Mouse (Mus musculus) urinary bladder, adult 18-20 months (tissue): ENCODE measurements around the gene Nsun7.
"Not testable (repeated sequence)": the region's sequence is repeated elsewhere in the genome, so short reads cannot be mapped to it uniquely, and the experiment has no call there.

Source experiments
- DNase-seq, 2 experiments: peaks; one replicate each; pipeline ENCODE4 v3.0.0; 2022; ENCODE audit warnings: low spot score in 2 of 2, mixed read lengths in 2 of 2

Gene Nsun7

DNA sequence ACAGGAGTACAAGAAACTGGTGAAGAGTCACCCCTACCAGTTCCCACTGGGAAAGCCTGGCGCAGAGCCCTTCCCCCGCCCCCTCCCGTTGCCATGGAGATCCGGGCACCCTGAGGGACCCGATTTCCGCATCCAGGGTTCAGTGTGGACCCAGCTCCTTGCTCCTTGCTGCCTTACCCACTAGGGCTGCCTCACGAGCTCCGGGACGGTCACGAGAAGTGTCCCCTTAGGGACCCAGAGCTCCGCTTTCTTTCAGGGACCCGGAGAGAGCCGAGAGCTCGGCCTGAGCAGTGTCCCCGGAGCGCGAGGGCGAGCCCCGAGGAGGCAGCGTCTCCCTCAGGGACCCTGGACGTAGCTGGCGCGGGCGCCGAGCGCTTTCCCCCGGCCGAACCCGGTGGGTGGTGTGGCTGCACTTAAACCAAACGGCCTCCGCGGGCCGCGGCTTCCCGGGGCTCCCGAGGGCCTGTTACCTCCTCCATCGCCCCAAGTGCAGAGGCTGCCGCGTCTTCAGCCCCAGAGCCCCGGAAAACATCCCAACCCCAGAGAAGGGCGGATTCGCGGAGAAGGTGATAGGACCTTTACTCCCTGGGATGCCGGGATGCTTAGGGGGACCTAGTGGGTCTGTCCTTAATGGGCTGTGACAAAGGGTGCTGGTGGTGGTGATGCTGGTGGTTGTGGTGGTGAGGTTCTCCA lies at the start of gene Nsun7:
Gene Nsun7, plus strand, starts transcription at position 142 of the 693 bp plus-strand sequence.
- peak; percentile 21 to 66 for DNase-seq

DNA sequence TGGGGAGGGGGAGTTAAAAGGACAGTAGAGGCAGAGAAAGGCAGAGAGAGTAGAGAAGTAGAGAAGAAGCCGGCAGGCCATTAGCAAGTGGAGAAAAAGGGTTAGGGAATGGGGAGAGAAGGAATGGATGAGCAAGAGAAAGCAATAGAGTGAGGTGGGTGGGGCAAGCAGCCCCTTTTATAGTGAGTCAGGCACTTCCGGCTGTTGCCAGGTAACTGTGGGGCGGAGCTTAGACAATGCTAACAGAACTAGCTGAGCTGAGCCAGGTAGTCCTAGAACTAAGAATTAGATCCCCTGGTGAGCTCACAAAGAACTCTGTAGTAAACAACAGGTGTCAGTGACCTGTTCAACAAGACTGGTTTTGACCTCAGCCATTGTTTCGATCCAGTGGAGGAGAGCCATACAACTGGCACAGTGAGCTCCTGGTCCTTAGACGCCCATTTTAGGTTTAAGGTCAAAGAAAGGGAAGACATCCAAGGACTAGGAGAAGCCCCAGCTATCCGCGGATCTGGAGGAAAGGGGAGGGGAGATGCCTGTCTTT lies 45.2 kb upstream of the Nsun7 start:
- no peak for DNase-seq

DNA sequence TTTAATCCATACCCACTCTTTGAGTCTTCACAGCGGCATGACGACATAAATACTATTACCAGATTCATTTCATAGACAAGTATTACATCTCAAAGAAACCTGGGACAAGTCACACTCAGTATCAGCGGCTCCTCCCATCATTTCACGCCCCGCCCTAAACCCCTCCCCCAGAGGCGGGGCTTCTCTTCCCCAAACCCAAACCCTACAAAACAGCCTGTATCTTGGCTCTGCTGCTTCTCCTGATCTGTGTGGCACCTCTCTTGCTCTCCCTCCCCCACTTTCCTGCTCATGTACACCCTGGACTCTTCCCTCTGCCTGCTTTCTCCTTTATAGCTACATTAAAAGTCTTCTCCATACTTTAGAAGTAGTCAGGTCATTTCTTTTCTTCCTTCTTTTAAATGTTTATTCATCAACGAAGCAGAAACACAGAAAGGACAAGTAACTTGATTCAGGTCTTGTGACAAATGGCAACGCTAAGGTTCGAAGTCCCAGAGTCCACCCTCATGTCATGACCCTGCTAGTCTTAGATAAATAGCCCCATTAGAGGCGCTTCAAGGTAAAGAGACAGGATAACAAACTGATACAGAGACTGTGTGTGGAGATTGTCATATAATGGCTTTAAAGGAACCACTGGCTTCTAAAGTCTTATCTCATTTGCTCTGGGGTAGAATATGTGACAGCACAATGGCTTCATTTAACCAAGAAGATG lies 44.0 kb upstream of the Nsun7 start:
- no peak for DNase-seq

DNA sequence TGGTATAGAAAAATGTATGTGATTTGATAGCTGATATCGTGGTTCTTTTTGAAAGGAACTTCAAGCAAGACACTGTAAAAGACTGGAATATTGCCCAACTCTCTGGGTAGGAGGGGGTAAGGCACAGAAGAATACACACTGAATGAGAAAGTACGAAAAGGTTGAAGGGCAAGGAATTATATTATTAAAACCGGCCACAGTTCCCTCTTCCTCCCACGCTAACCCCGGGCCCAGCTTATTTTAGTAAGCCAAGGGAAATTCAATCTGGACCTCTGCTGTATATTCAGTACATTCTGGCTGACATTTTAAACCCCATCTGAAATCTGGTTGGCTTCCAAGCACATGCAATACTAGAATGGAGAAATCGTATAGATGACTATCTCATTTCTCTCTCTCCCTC lies 40.0 kb upstream of the Nsun7 start:
- DNase-seq, result no peak

DNA sequence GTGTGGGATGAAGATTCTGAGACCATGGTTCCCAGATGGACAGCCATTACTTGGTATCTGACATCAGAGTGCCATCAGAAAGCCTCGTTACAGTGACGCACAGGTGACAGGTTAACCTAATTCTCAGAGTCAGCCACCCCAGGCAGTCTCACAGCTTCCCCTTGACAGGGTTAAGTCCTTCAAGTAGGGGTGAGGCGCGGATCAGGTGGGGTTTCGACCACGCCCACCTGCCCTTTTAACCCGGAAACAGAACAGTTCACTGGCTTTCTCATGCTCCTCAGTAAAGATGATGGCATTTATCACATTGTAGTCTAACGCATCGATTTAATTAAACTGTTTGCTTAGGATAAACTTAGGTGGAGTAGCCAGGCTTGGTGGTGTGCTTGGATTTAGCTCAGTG lies 39.1 kb upstream of the Nsun7 start:
- DNase-seq, result no peak

DNA sequence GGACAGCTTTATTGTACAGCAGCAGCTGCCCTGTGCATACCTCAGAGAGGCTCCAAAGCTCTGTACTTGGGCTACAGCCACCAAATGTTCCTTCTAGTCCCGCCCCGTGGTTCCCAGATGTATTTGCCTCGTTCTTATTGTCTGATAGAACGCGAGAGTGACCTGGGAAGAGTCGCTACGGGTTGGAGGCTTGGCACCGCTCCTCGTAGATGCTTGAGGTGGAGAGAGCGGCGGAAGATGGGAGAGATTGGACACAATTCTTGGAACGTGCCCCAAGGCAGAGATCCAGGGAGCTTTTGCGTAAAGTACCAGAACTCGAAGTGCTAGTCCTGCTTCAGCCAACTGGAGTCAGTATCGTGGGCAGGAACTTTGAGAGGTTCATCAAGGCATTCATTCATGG lies 36.8 kb upstream of the Nsun7 start:
- no peak for DNase-seq

DNA sequence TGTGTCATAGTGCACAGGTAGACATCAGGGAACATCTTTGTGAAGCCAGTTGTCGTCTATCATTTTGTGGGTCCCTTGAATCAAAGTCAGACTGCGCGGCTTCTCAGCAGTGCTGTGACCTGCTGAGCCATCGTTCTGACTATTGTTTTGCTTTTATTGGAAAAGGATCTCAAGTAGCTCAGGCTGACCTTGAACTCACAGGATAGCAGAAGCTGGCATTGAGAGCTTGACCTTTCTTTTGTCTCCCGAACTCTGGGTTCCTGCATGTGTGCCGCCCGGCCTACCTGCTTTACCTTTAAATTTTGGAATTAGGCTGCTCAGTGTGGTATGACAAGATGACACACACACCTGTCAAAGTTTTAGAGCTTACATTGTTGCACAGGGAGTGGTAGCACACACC lies 33.2 kb upstream of the Nsun7 start:
- DNase-seq, result no peak

DNA sequence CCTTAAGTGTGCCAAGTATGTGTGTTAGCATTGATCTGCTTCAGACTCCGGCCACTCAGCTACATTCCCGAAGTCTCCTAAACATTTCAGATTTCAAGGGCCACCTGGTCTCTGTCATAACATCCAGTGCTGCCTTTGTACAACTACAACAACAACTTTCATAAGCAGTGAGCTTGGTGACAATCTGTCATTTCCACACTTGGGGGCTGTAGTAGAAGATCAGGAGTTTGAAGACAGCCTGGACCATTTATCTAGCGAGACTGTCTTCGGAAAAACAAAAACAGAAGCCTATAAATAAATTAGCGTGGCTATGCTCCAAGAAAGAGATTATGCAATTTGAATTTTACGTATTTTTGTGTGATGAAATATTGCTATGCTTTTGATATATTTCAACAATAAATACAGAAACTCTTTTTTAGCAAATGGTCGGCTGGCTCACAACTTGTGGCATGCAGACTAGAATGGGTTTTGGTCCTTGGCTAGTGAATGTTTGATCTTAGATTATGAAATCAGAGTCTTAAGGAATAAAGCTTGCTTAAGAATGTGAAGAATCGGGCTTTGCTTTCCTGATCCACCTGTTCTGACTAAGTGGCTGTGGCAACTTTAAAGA lies 27.9 kb upstream of the Nsun7 start:
- no peak for DNase-seq

DNA sequence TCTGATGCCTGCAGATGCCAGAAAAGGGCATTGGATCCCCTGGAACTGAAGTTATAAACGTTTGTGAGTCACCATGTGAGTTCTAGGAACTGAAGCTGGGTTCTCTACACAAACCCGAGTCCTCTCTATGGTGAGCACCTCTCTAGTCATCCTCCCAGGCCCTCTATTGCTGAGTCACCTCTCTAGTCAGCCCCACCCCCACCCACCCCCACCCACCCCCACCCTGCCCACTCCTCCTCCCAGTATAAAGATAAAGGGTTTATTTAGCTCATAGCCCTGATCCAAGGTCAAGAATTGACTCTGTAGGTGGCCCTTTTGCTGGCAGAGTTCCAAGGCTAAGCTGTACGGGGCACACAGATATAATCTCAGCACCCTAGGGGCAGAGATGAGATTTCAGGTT lies 27.2 kb upstream of the Nsun7 start:
- DNase-seq, result no peak

DNA sequence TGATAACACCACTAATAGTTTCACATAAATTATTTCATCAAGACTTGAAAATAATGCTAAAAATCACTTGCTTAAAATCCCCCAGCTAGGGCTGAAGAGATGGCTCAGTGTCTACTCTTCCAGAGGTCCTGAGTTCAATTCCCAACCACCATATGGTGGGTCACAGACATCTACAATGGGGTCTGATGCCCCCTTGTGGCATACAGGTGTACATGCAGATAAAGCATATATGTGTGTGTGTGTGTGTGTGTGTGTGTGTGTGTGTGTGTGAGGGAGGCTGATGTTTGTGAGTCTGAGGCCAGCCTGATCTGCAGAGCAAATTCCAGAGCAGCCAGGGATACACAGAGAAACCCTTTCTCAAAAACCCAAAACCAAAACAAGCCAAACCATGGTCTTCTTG lies 17.8 kb upstream of the Nsun7 start:
- no peak for DNase-seq

DNA sequence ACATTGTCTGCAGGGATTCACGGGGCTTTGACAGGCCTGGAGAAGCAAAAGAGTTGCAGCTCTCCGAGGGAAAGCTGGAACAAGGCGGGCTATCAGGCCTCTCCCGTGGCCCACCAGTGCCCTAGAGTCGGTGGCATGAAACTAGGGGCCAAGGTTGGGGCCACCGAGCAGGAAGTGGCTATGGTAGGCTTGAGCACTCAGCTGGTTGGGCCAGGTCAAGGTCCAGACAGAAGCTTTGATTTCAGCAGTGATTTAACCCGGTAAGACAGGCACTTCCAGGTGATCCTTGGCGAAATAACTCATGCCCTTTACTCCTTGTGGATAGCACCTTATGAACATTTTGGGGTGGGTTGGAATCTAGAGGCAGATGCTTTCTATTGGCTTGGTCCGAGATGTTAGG lies 16.2 kb upstream of the Nsun7 start:
- DNase-seq, result no peak

DNA sequence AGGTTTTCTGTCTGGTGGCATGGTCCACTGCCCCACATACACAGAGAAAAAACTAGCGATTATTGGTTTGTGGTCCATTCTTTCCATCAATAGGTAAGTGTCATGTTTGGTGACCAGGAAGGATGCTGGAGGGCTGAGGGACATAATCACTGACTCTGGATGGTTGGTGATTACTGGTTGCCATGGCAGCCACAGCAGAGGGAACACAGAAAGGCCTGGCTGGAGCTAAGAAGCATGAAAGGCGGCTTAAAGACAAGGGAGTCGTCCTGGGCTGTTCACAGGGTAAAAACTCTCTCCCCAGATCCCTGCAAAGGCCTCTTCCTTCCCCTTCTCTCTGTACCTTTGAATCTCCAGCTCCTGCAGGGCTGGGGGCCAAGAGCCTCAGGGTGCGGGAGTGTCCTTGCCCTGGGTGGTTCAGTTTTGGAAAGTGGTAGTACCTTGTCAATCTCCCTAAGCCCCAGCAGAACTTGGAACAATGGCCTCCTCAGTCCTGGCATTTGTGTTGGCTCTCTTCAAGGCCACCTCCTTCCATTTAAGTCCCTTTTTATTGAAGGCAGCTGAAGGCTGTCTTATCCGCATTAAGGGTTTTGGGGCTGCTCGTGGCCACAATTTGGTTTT lies 15.5 kb upstream of the Nsun7 start:
- no peak for DNase-seq

DNA sequence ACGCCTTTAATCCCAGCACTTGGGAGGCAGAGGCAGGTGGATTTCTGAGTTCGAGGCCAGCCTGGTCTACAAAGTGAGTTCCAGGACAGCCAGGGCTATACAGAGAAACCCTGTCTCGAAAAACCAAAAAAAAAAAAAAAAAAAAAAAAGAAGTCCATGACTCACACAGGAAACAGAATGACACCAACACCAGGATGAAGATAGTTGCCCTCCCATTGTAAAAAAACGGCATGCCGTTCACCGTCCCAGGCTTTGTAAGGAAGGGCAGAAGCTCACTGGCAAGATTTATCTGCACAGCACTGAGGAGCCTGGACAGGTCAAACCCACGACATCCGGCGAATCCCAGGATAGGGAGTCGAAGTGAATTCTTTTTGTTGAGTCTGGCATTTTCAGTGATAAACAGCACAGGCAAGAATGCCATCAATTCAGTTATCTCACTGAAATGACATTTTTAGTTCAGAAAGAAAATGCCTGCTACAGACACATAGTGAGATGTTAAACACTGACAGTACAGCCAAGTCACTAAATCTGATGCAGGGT lies 13.7 kb upstream of the Nsun7 start:
- DNase-seq, result no peak

DNA sequence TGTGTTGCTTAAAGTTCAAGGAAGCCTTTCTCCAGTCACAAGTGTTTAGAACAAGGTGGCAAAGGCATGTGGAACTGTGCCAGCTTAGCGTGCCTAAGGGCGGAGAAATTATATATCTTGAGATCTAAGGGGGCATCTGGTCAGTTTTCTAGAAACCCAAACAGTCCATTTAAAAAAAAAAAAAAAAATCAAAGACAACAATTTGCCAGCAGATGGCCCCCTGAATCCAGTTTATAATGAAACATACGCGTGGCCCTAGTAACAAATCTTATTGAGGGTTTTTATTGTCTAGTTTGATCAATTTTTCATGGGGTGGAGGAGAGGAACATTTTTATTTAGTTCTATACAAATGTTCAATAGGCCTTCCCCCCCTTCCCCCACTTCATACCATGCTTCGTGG lies 6.5 kb upstream of the Nsun7 start:
- no peak for DNase-seq

DNA sequence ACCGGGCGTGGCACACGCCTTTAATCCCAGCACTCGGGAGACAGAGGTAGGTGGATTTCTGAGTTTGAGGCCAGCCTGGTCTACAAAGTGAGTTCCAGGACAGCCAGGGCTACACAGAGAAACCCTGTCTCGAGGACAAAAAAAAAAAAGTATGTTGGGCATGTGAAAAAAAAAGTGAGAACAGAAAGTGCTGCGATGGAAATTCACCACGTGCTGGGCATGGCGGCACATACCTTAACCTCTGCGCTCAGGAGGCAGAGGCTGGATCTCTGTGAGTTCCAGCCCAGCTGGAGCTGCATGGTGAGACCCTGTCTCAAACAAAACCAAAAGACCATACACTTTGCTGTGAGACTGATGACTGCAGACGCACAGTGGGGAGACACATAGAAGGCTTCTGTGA lies 4.7 kb upstream of the Nsun7 start:
- DNase-seq, result no peak

DNA sequence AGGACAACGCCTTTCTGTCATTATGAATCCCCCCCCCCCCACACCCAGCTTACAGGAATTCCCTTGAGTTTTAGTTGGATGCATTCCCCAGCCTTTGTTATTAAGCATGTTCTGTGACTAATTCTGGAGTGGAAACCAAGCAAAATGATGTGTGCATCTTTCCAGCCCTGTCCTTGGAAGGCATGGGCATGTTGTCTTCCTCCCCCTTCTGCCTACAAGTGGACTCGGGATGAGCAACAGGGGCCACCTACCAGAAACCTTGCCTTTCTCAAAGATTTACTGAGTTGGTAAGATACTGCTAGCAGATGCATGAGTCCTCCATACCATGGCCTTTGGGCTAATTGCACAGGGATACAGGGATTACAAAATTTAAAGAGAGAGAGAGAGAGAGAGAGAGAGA lies 697 bp upstream of the Nsun7 start:
- no peak for DNase-seq

DNA sequence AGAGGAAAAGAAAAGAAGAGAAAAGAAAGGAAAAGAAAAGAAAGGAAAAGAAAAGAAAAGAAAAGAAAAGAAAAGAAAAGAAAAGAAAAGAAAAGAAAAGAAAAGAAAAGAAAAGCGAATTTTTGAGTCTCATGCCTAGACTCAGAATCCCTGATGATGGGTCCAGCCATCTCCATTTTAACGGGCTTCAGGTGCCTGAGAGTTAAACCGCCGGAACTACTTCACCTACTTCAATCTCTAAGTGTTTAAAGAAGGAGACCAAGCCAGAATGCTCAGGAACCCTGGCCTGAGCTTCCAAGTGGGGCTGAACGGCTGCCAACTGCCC lies 304 bp upstream of the Nsun7 start:
- DNase-seq, result not testable (repeated sequence)

DNA sequence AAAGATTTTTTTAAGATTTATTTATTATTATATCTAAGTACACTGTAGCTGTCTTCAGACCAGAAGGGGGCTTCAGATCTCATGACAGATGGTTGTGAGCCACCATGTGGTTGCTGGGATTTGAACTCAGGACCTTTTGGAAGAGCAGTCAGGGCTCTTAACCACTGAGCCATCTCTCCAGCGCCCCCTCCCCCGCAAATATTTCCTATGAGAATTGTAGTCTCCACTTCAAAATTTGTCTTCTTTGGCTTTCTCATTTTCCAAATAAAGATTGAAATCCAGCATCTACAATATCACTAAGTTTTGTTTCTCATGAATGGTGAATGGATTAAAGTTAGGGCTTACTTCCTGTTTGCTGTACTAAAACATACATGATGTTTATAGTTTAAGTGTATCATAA lies 2.8 kb downstream of the Nsun7 start:
- no peak for DNase-seq

DNA sequence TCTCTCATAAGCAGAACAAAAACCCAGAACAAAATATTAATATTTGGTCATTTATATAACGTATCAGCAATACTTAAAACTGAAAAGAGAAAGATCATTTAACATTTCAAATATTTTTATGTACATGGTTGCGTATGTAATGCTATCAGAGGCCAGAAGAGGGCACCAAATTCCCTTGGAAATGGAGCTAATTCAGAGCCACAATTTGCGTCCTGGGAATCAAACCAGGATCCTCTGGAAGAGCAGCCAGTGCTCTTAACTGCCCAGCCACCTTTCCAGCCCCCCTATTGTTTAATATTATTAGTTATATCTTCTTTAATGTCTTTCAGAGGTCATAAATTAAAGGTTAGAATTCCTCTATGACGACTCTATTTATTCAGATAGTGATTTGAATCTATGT lies 3.7 kb downstream of the Nsun7 start:
- no peak for DNase-seq

DNA sequence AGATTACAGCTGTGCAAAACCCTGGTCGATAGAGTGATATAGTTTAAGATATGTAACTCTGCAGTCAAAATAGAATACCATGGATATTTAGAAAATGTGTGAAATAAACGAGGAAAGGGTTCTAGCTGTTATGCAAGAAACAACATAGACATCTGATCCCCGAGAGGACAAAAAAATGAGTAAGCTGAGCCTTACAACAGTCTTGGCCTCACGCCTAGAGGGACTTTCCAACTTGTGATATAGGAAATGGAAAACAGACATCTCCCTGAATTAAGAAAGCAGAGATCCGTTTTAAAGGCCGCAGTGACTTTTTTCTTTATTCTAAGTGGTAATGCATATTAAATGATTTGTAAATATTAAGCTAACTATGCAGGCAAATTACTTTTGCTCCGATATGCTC lies 9.9 kb downstream of the Nsun7 start:
- no peak for DNase-seq

DNA sequence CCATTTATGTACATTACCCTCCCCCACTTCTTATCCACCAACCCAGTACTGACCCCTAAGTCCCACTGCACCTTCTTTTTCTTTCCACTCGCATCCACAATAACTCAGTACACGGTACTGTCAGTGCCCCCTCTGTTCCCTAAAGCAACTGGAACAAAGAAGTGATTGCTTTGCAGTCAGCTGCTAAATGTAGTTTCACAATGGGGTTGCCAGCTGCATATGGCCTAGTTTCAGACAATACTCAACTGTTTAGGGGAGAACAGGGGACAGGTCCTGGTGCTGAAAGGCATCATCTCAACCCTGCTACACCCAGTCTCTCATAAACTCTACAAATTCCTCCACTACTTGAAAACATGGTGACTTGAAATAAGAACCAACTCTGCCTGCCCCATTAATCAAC lies 11.4 kb downstream of the Nsun7 start:
- no peak for DNase-seq

DNA sequence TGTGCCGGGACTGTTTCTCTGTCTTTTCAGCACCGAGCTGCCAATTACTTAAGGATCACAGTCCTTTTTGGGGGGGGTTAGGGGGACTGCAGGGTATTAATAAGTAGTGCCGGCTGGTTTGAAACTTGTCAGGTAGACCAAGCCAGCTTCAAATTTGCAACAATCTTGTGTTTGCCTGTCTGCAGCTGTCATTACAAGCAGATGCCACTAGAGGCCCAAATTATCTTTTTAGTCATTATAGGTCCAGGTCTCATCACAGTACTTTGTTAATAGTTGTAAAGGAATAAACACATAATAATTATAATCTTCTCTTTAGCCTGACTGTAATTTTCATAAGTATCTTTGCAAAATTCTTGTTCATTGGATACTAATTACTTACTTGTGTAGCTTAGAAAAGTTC lies 14.7 kb downstream of the Nsun7 start:
- no peak for DNase-seq
